Comparison of ENCODE assay signal across 8 mouse cellular contexts in genomic region chr2:144458355-144458754, GRCm38 (mm10).
DNase-seq lines count a peak whose midpoint lies in the region; ATAC-seq lines count a peak whose summit lies in the region.

No protein-coding gene starts in this region.

- H3K27ac ChIP-seq in heart, embryonic 14.5 days (replicated peaks in 1 of 2; ENCODE audit: control insufficient read depth in 1 of 2, insufficient read depth in 1 of 2, low read depth in 2 of 2, low read length in 2 of 2) = no peak overlapping the region
- H3K27ac ChIP-seq in embryonic facial prominence, embryonic 11.5 days (replicated peaks; ENCODE audit: low read depth, low read length) = no peak overlapping the region
- H3K27ac ChIP-seq in hindbrain, embryonic 13.5 days = peak overlapping the region; percentile 78; the same call in 1 of the 2 replicates
- H3K27ac ChIP-seq in midbrain, embryonic 10.5 days (replicated peaks) = peak overlapping the region; percentile 91

- H3K4me1 ChIP-seq in heart, embryonic 14.5 days (ENCODE audit: control insufficient read depth in 2 of 2, insufficient read depth in 2 of 2, low read length in 2 of 2) = peaks cover 0 to 6% of the 10 kb centered on the region in 2 experiments; a peak in 2 of 4 replicates
- H3K4me1 ChIP-seq in embryonic facial prominence, embryonic 11.5 days (ENCODE audit: control insufficient read depth, insufficient read depth, low read length) = no peaks in the 10 kb centered on the region
- peaks cover 10% of the 10 kb centered on the region for H3K4me1 ChIP-seq in hindbrain, embryonic 13.5 days (replicated peaks)
- peaks cover 14% of the 10 kb centered on the region for H3K4me1 ChIP-seq in midbrain, embryonic 10.5 days

- H3K36me3 ChIP-seq in heart, embryonic 14.5 days (ENCODE audit: control insufficient read depth, insufficient read depth, low read length) = no peaks in the 10 kb centered on the region
- no peaks in the 10 kb centered on the region for H3K36me3 ChIP-seq in embryonic facial prominence, embryonic 11.5 days (replicated peaks; ENCODE audit: control insufficient read depth, insufficient read depth, low read depth, low read length)
- no peaks in the 10 kb centered on the region for H3K36me3 ChIP-seq in hindbrain, embryonic 13.5 days
- no peaks in the 10 kb centered on the region for H3K36me3 ChIP-seq in midbrain, embryonic 10.5 days

- no peak overlapping the region for H3K9ac ChIP-seq in heart, embryonic 14.5 days (ENCODE audit: low read length)
- no peak overlapping the region; the same call in 1 of the 2 replicates for H3K9ac ChIP-seq in embryonic facial prominence, embryonic 11.5 days (replicated peaks; ENCODE audit: low read length)
- H3K9ac ChIP-seq in hindbrain, embryonic 13.5 days = no peak overlapping the region

- ATAC-seq in heart, embryonic 14.5 days (ENCODE audit: insufficient number of reproducible peaks, insufficient read depth, low FRiP score, low read depth) = no peak
- ATAC-seq in embryonic facial prominence, embryonic 11.5 days (replicated peaks; ENCODE audit: insufficient number of reproducible peaks, low FRiP score, low TSS enrichment, low read depth) = 0 out of 2 replicates have a peak, but pooled peaks have one; percentile 5
- ATAC-seq in hindbrain, embryonic 13.5 days (ENCODE audit: low FRiP score) = no peak

- intact Hi-C loops in heart, postnatal 14 days (cut with DNase I) = no loop called here

- no peak for DNase-seq in heart, postnatal 14 days
- DNase-seq in embryonic facial prominence, embryonic 11.5 days (ENCODE audit: low spot score) = no peak
- DNase-seq in midbrain, embryonic 10.5 days (ENCODE audit: low spot score) = no peak
- DNase-seq in right cerebral cortex, postnatal 4 days = no peak
- no peak for DNase-seq in layer of hippocampus, postnatal 36 days
- DNase-seq in lung, postnatal 10 days = no peak

- H3K4me3 ChIP-seq in heart, embryonic 14.5 days (ENCODE audit: control insufficient read depth in 1 of 2, insufficient read depth in 1 of 2, low read depth in 1 of 2, low read length in 2 of 2) = peak overlapping the region in 1 of 2 experiments; percentile 46; a peak in 3 of 4 replicates
- no peak overlapping the region; the same call in 1 of the 2 replicates for H3K4me3 ChIP-seq in embryonic facial prominence, embryonic 11.5 days (ENCODE audit: low read depth, low read length)
- H3K4me3 ChIP-seq in hindbrain, embryonic 13.5 days = peak overlapping the region; percentile 56
- H3K4me3 ChIP-seq in midbrain, embryonic 10.5 days = peak overlapping the region; percentile 66

- H3K4me2 ChIP-seq in heart, embryonic 14.5 days (ENCODE audit: low read length) = peak overlapping the region; percentile 75
- H3K4me2 ChIP-seq in embryonic facial prominence, embryonic 11.5 days (ENCODE audit: low read depth, low read length) = peak overlapping the region; percentile 61
- H3K4me2 ChIP-seq in hindbrain, embryonic 13.5 days = peak overlapping the region; percentile 62

- H3K9me3 ChIP-seq in heart, embryonic 14.5 days (ENCODE audit: control insufficient read depth, low read length) = 0 out of 2 replicates have a peak, but pooled peaks cover 3% of the 10 kb centered on the region
- no peaks in the 10 kb centered on the region for H3K9me3 ChIP-seq in embryonic facial prominence, embryonic 11.5 days (replicated peaks; ENCODE audit: control insufficient read depth, low read length)
- no peaks in the 10 kb centered on the region for H3K9me3 ChIP-seq in hindbrain, embryonic 13.5 days
- H3K9me3 ChIP-seq in midbrain, embryonic 10.5 days (replicated peaks) = no peaks in the 10 kb centered on the region

- 71% methylated on average over 6 of the region's 6 CpGs for WGBS in heart, embryonic 14.5 days
- 73% methylated on average over 6 of the region's 6 CpGs for WGBS in embryonic facial prominence, embryonic 11.5 days
- WGBS in hindbrain, embryonic 13.5 days = 71% methylated on average over 6 of the region's 6 CpGs
- WGBS in midbrain, embryonic 10.5 days = 72% methylated on average over 6 of the region's 6 CpGs

- peaks cover 25% of the 10 kb centered on the region for H3K27me3 ChIP-seq in heart, embryonic 14.5 days (ENCODE audit: control insufficient read depth, insufficient read depth, low read length)
- H3K27me3 ChIP-seq in embryonic facial prominence, embryonic 11.5 days (ENCODE audit: control insufficient read depth, insufficient read depth, low read length) = no peaks in the 10 kb centered on the region
- H3K27me3 ChIP-seq in hindbrain, embryonic 13.5 days = peaks cover 44% of the 10 kb centered on the region
- peaks cover 3% of the 10 kb centered on the region; the same call in 1 of the 2 replicates for H3K27me3 ChIP-seq in midbrain, embryonic 10.5 days (ENCODE audit: low read depth, poor library complexity, severe bottlenecking)

Comparison
In these comparisons a context has a peak if more than half of its experiments do, and no peak if none do; other contexts are left out.
1. H3K27ac ChIP-seq: peak in hindbrain, embryonic 13.5 days (single experiment) and midbrain, embryonic 10.5 days (single experiment); none in heart, embryonic 14.5 days (0 of 2) and embryonic facial prominence, embryonic 11.5 days (single experiment).
2. Peak in every context shown above with its lines, with median percentiles within 50 percentile points of each other: H3K4me2 ChIP-seq.